Mouse (Mus musculus) hindbrain, embryonic 11.5 days (tissue): ENCODE measurements around the gene Gm4737. TPM values are rescaled to one million over a fixed set of nuclear protein-coding genes. Genes with fewer than 3 reads are reported as not detected.
"Not testable (repeated sequence)": the region's sequence is repeated elsewhere in the genome, so short reads cannot be mapped to it uniquely, and the experiment has no call there.

Experiments
- ATAC-seq: fragments of 200-750 bp; cut with Nextera tagmentation; 2 replicates; pipeline ENCODE4 v1.8.0; 2017; ENCODE audit warnings: mild to moderate bottlenecking, moderate TSS enrichment, moderate library complexity; ENCODE audit not compliant: low FRiP score
- DNase-seq: peaks from one replicate; pipeline ENCODE4 v3.0.0-alpha.2; 2015; ENCODE audit warnings: low spot score
- H3K27ac ChIP-seq: fragments of 300-500 bp; sonication (generic); 2 replicates; pipeline ENCODE4 v1.5.1; 2014; ENCODE audit warnings: mild to moderate bottlenecking, low read depth, low read length
- H3K27me3 ChIP-seq: fragments of 300-500 bp; sonication (generic); 2 replicates; pipeline ENCODE4 v1.6.1; 2014; ENCODE audit warnings: mild to moderate bottlenecking, low read length, moderate library complexity, mixed read lengths; ENCODE audit not compliant: control insufficient read depth, insufficient read depth
- H3K36me3 ChIP-seq: fragments of 300-500 bp; sonication (generic); 2 replicates; pipeline ENCODE4 v1.6.1; 2014; ENCODE audit warnings: mild to moderate bottlenecking, low read length, moderate library complexity, mixed read lengths; ENCODE audit not compliant: control insufficient read depth, insufficient read depth
- H3K4me1 ChIP-seq: fragments of 300-500 bp; sonication (generic); replicated peaks from 2 replicates; pipeline ENCODE4 v1.6.1; 2014; ENCODE audit warnings: low read length, mixed read lengths; ENCODE audit not compliant: control insufficient read depth, insufficient read depth
- H3K4me2 ChIP-seq: fragments of 300-500 bp; sonication (generic); replicated peaks from 2 replicates; pipeline ENCODE4 v1.6.1; 2014; ENCODE audit warnings: mild to moderate bottlenecking, low read depth, low read length
- H3K4me3 ChIP-seq: fragments of 300-500 bp; sonication (generic); 2 replicates; pipeline ENCODE4 v1.5.1; 2014; ENCODE audit warnings: low read depth, low read length
- H3K9ac ChIP-seq: fragments of 300-500 bp; sonication (generic); 2 replicates; pipeline ENCODE4 v1.6.1; 2014; ENCODE audit warnings: low read depth, low read length
- H3K9me3 ChIP-seq: fragments of 300-500 bp; sonication (generic); 2 replicates; pipeline ENCODE4 v1.6.1; 2016; ENCODE audit warnings: low read length; ENCODE audit not compliant: control insufficient read depth
- WGBS: fragments of 180-500 bp; shearing (Covaris S2); extraction: QIAGEN DNeasy Blood & Tissue Kit; methylation state at CpG from one replicate; pipeline ENCODE4 v1.1.7; 2014; 5-methylcytosine and 5-hydroxymethylcytosine counted together
- polyA plus RNA-seq: library from polyadenylated mRNA; unstranded; fragments of >200 nt; fragmentation: Nextera tagmentation; extraction: Ambion mirVana; gene quantifications from 2 replicates; pipeline ENCODE4 v1.2.1, GENCODE M21; 2014

The Gm4737 gene
- 2.6 and 2.7 TPM in 2 replicates for polyA plus RNA-seq

GRCm38 (mm10) chr16:46154832-46155231 is at the start of gene Gm4737:
TSS of gene Gm4737 (minus strand) at chr16:46155077.
- not testable (repeated sequence) for H3K4me3 ChIP-seq, H3K9ac ChIP-seq, H3K36me3 ChIP-seq, DNase-seq, H3K4me1 ChIP-seq, H3K9me3 ChIP-seq, H3K27ac ChIP-seq, H3K4me2 ChIP-seq, H3K27me3 ChIP-seq, ATAC-seq
- WGBS, result 97% methylated on average over 8 of the region's 16 CpGs

- Histone ChIP-seq H3K9ac (no peak overlapping the region), H3K27me3 (no peaks in the 10 kb centered on the region), H3K36me3 (no peaks in the 10 kb centered on the region), H3K4me2 (no peak overlapping the region), H3K4me1 (no peaks in the 10 kb centered on the region), H3K27ac (no peak overlapping the region), H3K4me3 (no peak overlapping the region), H3K9me3 (no peaks in the 10 kb centered on the region)
- no peak for ATAC-seq
- 95% methylated on average over 5 of the region's 5 CpGs for WGBS
- no peak for DNase-seq
Measured at GRCm38 (mm10) chr16:46195792-46196191, 40.9 kb upstream of the Gm4737 start.

- Histone ChIP-seq H3K36me3 (no peaks in the 10 kb centered on the region), H3K27ac (no peak overlapping the region), H3K9me3 (no peaks in the 10 kb centered on the region), H3K9ac (no peak overlapping the region), H3K4me2 (no peak overlapping the region), H3K27me3 (no peaks in the 10 kb centered on the region), H3K4me3 (no peak overlapping the region), H3K4me1 (no peaks in the 10 kb centered on the region)
- DNase-seq (no peak), ATAC-seq (no peak)
- 82% methylated on average over 5 of the region's 5 CpGs for WGBS
Measured at GRCm38 (mm10) chr16:46183096-46183495, 28.2 kb upstream of the Gm4737 start.

DNA sequence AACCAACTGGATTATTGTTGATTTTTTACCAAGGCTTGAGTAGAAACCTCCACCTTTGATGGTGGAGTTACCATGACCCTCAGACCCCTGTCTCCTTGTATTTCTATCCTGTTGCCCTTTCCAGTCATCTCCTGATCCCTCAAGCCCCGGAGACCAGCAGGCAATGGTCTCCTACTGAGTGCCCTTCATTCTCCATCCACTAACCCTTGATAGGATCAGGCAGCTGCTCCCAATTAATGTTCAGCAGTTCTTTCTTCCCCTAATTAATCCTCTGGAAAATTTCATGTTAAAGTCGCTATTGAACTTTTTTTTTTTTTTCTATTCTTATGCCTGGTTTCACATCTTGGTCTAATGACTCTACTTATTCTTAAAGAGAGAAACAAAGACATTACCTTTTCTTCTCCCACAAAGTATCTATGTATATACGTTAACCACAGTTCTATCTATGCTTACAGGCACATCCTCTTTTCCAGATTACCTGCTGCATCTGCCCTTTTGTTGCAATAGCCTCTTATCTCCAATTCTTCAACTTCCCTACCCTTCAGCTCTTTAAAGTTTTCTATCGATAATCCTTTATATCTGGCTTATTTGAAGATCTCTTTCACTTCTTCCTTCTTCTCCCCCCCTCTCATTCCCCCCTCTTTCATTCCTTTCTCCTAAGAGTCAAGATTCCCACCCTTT is 23.4 kb upstream of the Gm4737 start:
- Histone ChIP-seq H3K4me3 (no peak overlapping the region), H3K9me3 (no peaks in the 10 kb centered on the region), H3K9ac (no peak overlapping the region), H3K27ac (no peak overlapping the region), H3K27me3 (no peaks in the 10 kb centered on the region), H3K4me1 (no peaks in the 10 kb centered on the region), H3K4me2 (no peak overlapping the region), H3K36me3 (no peaks in the 10 kb centered on the region)
- no peak for ATAC-seq
- 73% methylated on average over 4 of the region's 4 CpGs for WGBS
- no peak for DNase-seq

DNA sequence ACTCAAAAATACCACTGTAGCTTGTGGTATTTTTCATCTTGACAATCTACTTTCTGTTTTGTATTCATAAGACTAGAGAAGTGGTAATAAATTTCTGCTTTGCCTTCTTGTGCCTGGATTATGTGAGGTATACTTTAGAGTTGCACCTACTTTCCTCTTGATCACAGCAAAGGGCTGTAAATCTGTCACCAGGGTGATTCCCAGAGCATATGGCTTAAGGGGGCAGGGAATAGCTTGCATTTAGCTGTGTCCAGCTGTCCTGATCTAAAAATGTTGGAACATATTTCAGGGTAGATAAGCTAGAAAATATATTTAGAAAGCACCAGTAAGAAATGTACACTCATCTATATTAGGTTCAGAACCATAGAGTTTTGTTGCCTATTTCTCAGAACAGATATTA is 18.2 kb upstream of the Gm4737 start:
- H3K27ac ChIP-seq, result no peak overlapping the region
- H3K36me3 ChIP-seq, result no peaks in the 10 kb centered on the region
- ATAC-seq (no peak), DNase-seq (no peak)
- H3K9me3 ChIP-seq, result no peaks in the 10 kb centered on the region
- H3K4me1 ChIP-seq, result no peaks in the 10 kb centered on the region
- no peaks in the 10 kb centered on the region for H3K27me3 ChIP-seq
- H3K4me3 ChIP-seq, result no peak overlapping the region
- no peak overlapping the region for H3K9ac ChIP-seq
- H3K4me2 ChIP-seq, result no peak overlapping the region

- H3K36me3 ChIP-seq, result no peaks in the 10 kb centered on the region
- DNase-seq (no peak), ATAC-seq (no peak)
- no peaks in the 10 kb centered on the region for H3K9me3 ChIP-seq
- H3K4me2 ChIP-seq, result no peak overlapping the region
- no peaks in the 10 kb centered on the region for H3K4me1 ChIP-seq
- H3K27ac ChIP-seq, result no peak overlapping the region
- WGBS, result 72% methylated on average over 3 of the region's 3 CpGs
- no peaks in the 10 kb centered on the region for H3K27me3 ChIP-seq
- H3K4me3 ChIP-seq, result no peak overlapping the region
- H3K9ac ChIP-seq, result no peak overlapping the region
Measured at GRCm38 (mm10) chr16:46166971-46167370, 12.1 kb upstream of the Gm4737 start.

DNA sequence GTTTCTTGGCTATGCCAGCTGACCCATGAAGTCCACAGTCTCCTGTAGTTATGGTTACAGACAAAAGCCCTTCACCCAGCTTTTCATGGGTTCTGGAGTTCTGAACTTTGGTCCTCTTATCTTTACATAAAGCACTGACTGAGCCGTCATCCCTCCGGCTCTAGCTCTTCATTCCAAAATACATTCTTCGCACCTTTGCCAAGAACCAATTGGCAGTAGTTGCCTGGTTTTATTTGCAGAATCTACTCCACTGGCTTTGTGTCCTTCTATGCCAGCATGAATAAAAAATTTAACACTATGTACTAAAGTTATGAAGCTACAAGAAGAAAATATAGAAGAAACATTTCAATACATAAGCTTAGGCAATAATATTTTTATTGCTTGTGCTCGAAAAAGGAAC is 10.4 kb upstream of the Gm4737 start:
- Histone ChIP-seq H3K36me3 (no peaks in the 10 kb centered on the region), H3K9ac (no peak overlapping the region), H3K4me1 (no peaks in the 10 kb centered on the region), H3K27ac (no peak overlapping the region), H3K4me2 (no peak overlapping the region), H3K27me3 (no peaks in the 10 kb centered on the region), H3K4me3 (no peak overlapping the region), H3K9me3 (no peaks in the 10 kb centered on the region)
- WGBS, result 86% methylated on average over 4 of the region's 4 CpGs
- DNase-seq (no peak), ATAC-seq (no peak)

DNA sequence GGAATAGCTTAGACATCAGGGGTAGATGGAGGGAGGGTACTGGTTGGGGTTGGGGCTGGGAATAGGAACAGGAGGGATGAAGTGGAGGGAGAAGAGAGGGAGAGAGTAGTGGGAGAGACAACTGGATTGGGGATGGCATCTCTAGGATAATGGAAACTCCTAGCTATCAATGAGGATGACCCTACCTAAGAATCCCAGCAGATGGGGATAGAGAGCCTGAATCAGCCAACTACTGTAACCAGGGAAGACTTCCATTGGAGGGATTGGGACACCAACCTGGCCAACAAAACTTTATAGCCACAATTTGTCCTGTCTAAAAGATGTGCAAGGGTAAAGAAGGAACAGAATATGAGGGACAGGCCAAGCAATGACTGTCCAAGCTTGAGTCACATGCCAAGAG is 3.7 kb downstream of the Gm4737 start:
- H3K9me3 ChIP-seq, result no peaks in the 10 kb centered on the region
- no peak overlapping the region for H3K9ac ChIP-seq
- no peak overlapping the region for H3K4me2 ChIP-seq
- H3K27me3 ChIP-seq, result no peaks in the 10 kb centered on the region
- no peak overlapping the region for H3K4me3 ChIP-seq
- no peaks in the 10 kb centered on the region for H3K4me1 ChIP-seq
- DNase-seq (no peak), ATAC-seq (no peak)
- H3K36me3 ChIP-seq, result no peaks in the 10 kb centered on the region
- no peak overlapping the region for H3K27ac ChIP-seq

DNA sequence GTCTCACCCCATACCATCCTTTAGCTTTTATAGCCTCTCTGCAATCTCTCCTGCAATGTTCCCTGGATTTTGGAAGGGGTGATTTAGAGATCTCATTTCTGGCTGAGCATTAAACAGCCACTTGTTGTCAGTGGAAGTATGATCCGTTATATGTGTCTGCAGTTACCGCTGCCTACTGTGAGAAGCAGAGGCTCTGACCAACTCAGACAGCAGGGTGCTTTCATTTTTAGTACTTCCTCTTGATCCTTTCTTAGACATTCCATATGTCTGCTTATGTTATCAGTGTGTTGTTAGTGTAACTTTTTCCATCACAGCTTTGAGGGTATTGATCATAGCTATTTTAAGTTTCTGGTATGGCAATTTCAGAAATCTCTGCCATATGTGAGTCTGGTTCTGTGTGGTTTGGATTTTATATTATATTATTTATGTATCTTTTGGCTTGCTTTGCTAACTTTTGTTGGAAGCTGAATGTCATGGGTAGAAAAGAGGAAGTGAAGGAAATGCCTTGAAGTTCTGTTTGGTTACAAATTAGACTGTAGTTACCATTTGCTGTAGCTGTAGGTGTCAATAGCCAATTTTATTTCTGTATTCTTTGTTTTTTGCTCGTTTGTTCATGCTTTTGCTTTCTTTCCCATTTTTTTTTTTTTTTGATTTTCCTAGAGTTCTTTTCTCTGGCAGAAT is 6.1 kb downstream of the Gm4737 start:
- Histone ChIP-seq H3K4me1 (no peaks in the 10 kb centered on the region), H3K36me3 (no peaks in the 10 kb centered on the region), H3K4me2 (no peak overlapping the region), H3K9ac (no peak overlapping the region), H3K9me3 (no peaks in the 10 kb centered on the region), H3K27ac (no peak overlapping the region), H3K27me3 (no peaks in the 10 kb centered on the region), H3K4me3 (no peak overlapping the region)
- DNase-seq, result no peak
- 71% methylated on average over 3 of the region's 3 CpGs for WGBS
- ATAC-seq, result no peak
